Mouse (Mus musculus) heart, postnatal 0 days (tissue): ENCODE results near the gene Ncam2.

Experiments used
- CTCF ChIP-seq: IDR thresholded peaks from 2 replicates; pipeline ENCODE4 v1.5.1; 2016; ENCODE audit warnings: antibody characterized with exemption, control low read depth, low read depth
- EP300 ChIP-seq: IDR thresholded peaks from 2 replicates; pipeline ENCODE4 v1.6.1; 2016; ENCODE audit warnings: antibody characterized with exemption, low read depth

GRCm38 (mm10) chr16:81204405-81205034 lies 4.0 kb downstream of the Ncam2 start:
- TF ChIP-seq EP300 (no peak), CTCF (no peak)
